Mouse (Mus musculus) neural tube, embryonic 12.5 days (tissue): ENCODE measurements at regions not wholly inside any gene's neighbourhood (a gene's known extent, or its start where the extent isn't known, plus 50 kb on each side); places are given as distances from the start of the nearest gene placed in this dataset.
A peak's percentile ranks its signal among the peaks of the same experiment; 100 is the strongest.

ENCODE experiments used
- ATAC-seq: fragments of 200-750 bp; cut with Nextera tagmentation; 2 replicates; pipeline ENCODE4 v1.8.0; 2017; ENCODE audit warnings: low read depth, mild to moderate bottlenecking, moderate TSS enrichment, moderate library complexity; ENCODE audit not compliant: low FRiP score
- H3K27ac ChIP-seq: fragments of 300-500 bp; sonication (generic); 2 replicates; pipeline ENCODE4 v1.5.1; 2016
- H3K27me3 ChIP-seq: fragments of 300-500 bp; sonication (generic); replicated peaks from 2 replicates; pipeline ENCODE4 v1.6.1; 2016; ENCODE audit warnings: mild to moderate bottlenecking
- H3K36me3 ChIP-seq: fragments of 300-500 bp; sonication (generic); 2 replicates; pipeline ENCODE4 v1.6.1; 2016; ENCODE audit warnings: mild to moderate bottlenecking
- H3K4me1 ChIP-seq: fragments of 300-500 bp; sonication (generic); 2 replicates; pipeline ENCODE4 v1.6.1; 2016
- H3K4me2 ChIP-seq: fragments of 300-500 bp; sonication (generic); replicated peaks from 2 replicates; pipeline ENCODE4 v1.6.1; 2016; ENCODE audit warnings: mild to moderate bottlenecking
- H3K4me3 ChIP-seq: fragments of 300-500 bp; sonication (generic); 2 replicates; pipeline ENCODE4 v1.5.1; 2016
- H3K9ac ChIP-seq: fragments of 300-500 bp; sonication (generic); 2 replicates; pipeline ENCODE4 v1.6.1; 2016; ENCODE audit warnings: mild to moderate bottlenecking
- H3K9me3 ChIP-seq: fragments of 300-500 bp; sonication (generic); 2 replicates; pipeline ENCODE4 v1.6.1; 2016; ENCODE audit warnings: mild to moderate bottlenecking
- WGBS: fragments of 180-500 bp; shearing (Covaris S2); methylation state at CpG from one replicate; pipeline ENCODE4 v1.1.7; 2016; 5-methylcytosine and 5-hydroxymethylcytosine counted together

- no peaks in the 10 kb centered on the region for H3K36me3 ChIP-seq
- no peaks in the 10 kb centered on the region for H3K4me1 ChIP-seq
- H3K4me3 ChIP-seq: no peak overlapping the region
- H3K9me3 ChIP-seq: no peaks in the 10 kb centered on the region
- no peak overlapping the region for H3K27ac ChIP-seq
- 86% methylated on average over 7 of the region's 7 CpGs for WGBS
- no peaks in the 10 kb centered on the region for H3K27me3 ChIP-seq
- H3K9ac ChIP-seq: no peak overlapping the region
- no peak for ATAC-seq
- H3K4me2 ChIP-seq: no peak overlapping the region
Measured at GRCm38 (mm10) chrX:167111059-167111871, 97.8 kb downstream of the Tmsb4x start.

- H3K4me3 ChIP-seq: no peak overlapping the region
- 85% methylated on average over 6 of the region's 6 CpGs for WGBS
- no peak overlapping the region for H3K4me2 ChIP-seq
- H3K4me1 ChIP-seq: peaks cover 2% of the 10 kb centered on the region; the same call in 1 of the 2 replicates
- no peak overlapping the region for H3K9ac ChIP-seq
- H3K36me3 ChIP-seq: no peaks in the 10 kb centered on the region
- ATAC-seq: no peak
- H3K27me3 ChIP-seq: no peaks in the 10 kb centered on the region
- H3K9me3 ChIP-seq: no peaks in the 10 kb centered on the region
- no peak overlapping the region for H3K27ac ChIP-seq
Measured at GRCm38 (mm10) chrX:167108356-167108755, 100.8 kb downstream of the Tmsb4x start.

- 79% methylated on average over 4 of the region's 4 CpGs for WGBS
- no peaks in the 10 kb centered on the region for H3K9me3 ChIP-seq
- H3K4me2 ChIP-seq: no peak overlapping the region
- H3K27ac ChIP-seq: no peak overlapping the region
- no peaks in the 10 kb centered on the region for H3K36me3 ChIP-seq
- no peak overlapping the region for H3K4me3 ChIP-seq
- peaks cover 2% of the 10 kb centered on the region; the same call in 1 of the 2 replicates for H3K4me1 ChIP-seq
- no peak overlapping the region for H3K9ac ChIP-seq
- H3K27me3 ChIP-seq: no peaks in the 10 kb centered on the region
- ATAC-seq: no peak
Measured at GRCm38 (mm10) chrX:167107469-167107868, 101.6 kb downstream of the Tmsb4x start.

- no peaks in the 10 kb centered on the region for H3K36me3 ChIP-seq
- H3K4me2 ChIP-seq: no peak overlapping the region
- H3K9ac ChIP-seq: no peak overlapping the region
- 61% methylated on average over 11 of the region's 11 CpGs for WGBS
- H3K4me3 ChIP-seq: no peak overlapping the region
- H3K9me3 ChIP-seq: no peaks in the 10 kb centered on the region
- peak; percentile 41; the same call in 1 of the 2 replicates for ATAC-seq
- H3K27me3 ChIP-seq: no peaks in the 10 kb centered on the region
- no peak overlapping the region for H3K27ac ChIP-seq
- peaks cover 2% of the 10 kb centered on the region; the same call in 1 of the 2 replicates for H3K4me1 ChIP-seq
Measured at GRCm38 (mm10) chrX:167105931-167106417, 103.1 kb downstream of the Tmsb4x start.

- H3K9ac ChIP-seq: no peak overlapping the region
- ATAC-seq: no peak
- H3K36me3 ChIP-seq: no peaks in the 10 kb centered on the region
- no peak overlapping the region for H3K27ac ChIP-seq
- 71% methylated on average over 4 of the region's 4 CpGs for WGBS
- H3K9me3 ChIP-seq: no peaks in the 10 kb centered on the region
- no peaks in the 10 kb centered on the region for H3K27me3 ChIP-seq
- H3K4me2 ChIP-seq: no peak overlapping the region
- H3K4me3 ChIP-seq: no peak overlapping the region
- peaks cover 2% of the 10 kb centered on the region; the same call in 1 of the 2 replicates for H3K4me1 ChIP-seq
Measured at GRCm38 (mm10) chrX:167105354-167105753, 103.8 kb downstream of the Tmsb4x start.

GRCm38 (mm10) chrX:167104247-167104621, 104.9 kb downstream of the Tmsb4x start:
- WGBS: 48% methylated on average over 4 of the region's 4 CpGs
- Histone ChIP-seq H3K27me3 (peaks cover 5% of the 10 kb centered on the region; the same call in 1 of the 2 replicates), H3K36me3 (no peaks in the 10 kb centered on the region), H3K9ac (no peak overlapping the region), H3K4me2 (no peak overlapping the region), H3K4me1 (peaks cover 2% of the 10 kb centered on the region; the same call in 1 of the 2 replicates), H3K27ac (no peak overlapping the region), H3K9me3 (no peaks in the 10 kb centered on the region), H3K4me3 (no peak overlapping the region)
- no peak for ATAC-seq

DNA sequence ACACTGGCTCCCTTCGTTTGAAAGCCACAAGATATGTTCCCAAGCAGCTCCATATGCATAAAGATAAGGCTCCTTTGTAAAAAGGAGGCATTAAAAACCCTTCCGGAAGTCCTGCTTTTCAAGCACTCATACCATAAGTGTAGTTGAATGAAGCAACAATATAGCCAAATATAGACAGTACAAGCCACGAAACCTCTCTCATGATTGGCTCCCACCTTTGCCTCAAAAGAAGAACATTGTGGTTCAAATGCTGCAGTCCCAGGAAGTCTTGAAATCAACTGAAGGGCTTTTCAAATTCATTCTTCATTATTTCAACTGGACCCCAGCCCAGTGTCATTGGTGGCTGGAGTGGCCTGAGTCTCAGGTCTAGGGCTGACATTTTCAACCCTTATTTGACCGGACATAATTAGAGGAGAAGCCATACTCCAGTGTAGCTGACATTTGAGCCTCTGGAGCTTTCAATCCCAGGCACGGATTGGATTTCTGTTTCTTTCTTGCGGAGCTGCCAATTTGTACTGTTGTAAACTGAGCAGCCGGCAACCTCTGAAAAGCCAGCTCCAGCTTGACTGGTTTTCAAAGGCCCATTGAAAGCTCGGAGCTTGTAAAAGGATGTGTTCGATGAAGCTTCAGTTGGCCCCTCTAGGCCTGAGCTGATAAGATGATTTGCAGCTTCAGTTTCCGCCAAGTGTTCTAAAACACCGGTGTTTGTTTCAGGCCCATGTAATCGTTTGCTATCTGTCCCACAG, 105.4 kb downstream of the Tmsb4x start:
- Histone ChIP-seq H3K27me3 (peaks cover 5% of the 10 kb centered on the region; the same call in 1 of the 2 replicates), H3K4me2 (no peak overlapping the region), H3K9me3 (no peaks in the 10 kb centered on the region), H3K4me1 (peaks cover 2% of the 10 kb centered on the region; the same call in 1 of the 2 replicates), H3K9ac (no peak overlapping the region), H3K27ac (no peak overlapping the region), H3K36me3 (no peaks in the 10 kb centered on the region), H3K4me3 (no peak overlapping the region)
- 47% methylated on average over 12 of the region's 12 CpGs for WGBS
- no peak for ATAC-seq

- no peaks in the 10 kb centered on the region for H3K36me3 ChIP-seq
- H3K4me1 ChIP-seq: peaks cover 2% of the 10 kb centered on the region; the same call in 1 of the 2 replicates
- H3K9ac ChIP-seq: no peak overlapping the region
- 57% methylated on average over 2 of the region's 2 CpGs for WGBS
- no peak for ATAC-seq
- H3K27me3 ChIP-seq: peaks cover 5% of the 10 kb centered on the region; the same call in 1 of the 2 replicates
- no peak overlapping the region for H3K4me3 ChIP-seq
- no peak overlapping the region for H3K4me2 ChIP-seq
- no peak overlapping the region for H3K27ac ChIP-seq
- H3K9me3 ChIP-seq: no peaks in the 10 kb centered on the region
Measured at GRCm38 (mm10) chrX:167101929-167102328, 107.2 kb downstream of the Tmsb4x start.

DNA sequence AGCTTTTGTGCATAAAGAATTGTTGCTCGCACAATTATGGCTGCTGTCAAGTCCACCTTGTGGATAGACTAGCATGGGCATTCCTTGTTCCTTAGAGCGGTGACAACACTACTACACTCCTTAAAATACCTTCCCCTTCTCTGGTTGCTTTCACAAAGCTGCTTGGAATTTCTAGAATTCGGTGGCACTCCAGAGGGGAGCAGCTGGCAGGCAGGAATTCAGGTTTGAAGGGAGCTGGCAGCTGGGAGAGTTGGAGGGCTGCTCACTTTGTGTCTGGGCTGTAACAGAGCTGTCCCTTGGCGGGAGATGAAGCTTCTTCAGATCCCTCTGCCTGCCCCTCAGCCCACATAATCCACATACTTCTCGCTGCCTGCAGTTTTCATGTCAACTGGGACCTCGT, 109.7 kb downstream of the Tmsb4x start:
- no peak for ATAC-seq
- no peak overlapping the region for H3K27ac ChIP-seq
- H3K4me3 ChIP-seq: no peak overlapping the region
- no peak overlapping the region for H3K9ac ChIP-seq
- H3K9me3 ChIP-seq: no peaks in the 10 kb centered on the region
- no peaks in the 10 kb centered on the region for H3K36me3 ChIP-seq
- H3K4me1 ChIP-seq: peaks cover 2% of the 10 kb centered on the region; the same call in 1 of the 2 replicates
- H3K4me2 ChIP-seq: no peak overlapping the region
- WGBS: 68% methylated on average over 6 of the region's 6 CpGs
- peaks cover 5% of the 10 kb centered on the region; the same call in 1 of the 2 replicates for H3K27me3 ChIP-seq

DNA sequence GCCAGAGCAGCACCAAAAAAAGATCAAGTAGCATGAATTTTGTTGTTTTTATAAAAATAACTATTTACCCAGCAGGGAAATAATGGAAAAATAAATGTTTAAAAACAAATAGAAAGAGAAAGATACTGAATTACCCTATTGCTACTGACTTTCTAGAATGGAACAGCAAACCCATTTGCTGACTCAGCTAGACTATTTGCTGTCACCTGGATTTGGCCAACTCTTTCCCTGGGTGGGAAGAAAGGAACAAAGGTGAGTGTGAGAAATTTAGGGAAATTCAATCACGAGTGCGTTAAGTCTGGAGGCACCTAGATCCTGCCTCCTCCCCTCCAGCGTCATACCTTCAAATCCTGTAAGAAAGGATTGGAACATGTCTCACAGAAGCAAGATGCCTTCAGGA, 110.2 kb downstream of the Tmsb4x start:
- H3K4me3 ChIP-seq: no peak overlapping the region
- peaks cover 2% of the 10 kb centered on the region; the same call in 1 of the 2 replicates for H3K4me1 ChIP-seq
- peaks cover 5% of the 10 kb centered on the region; the same call in 1 of the 2 replicates for H3K27me3 ChIP-seq
- WGBS: 77% methylated on average over 3 of the region's 3 CpGs
- ATAC-seq: no peak
- no peaks in the 10 kb centered on the region for H3K9me3 ChIP-seq
- H3K4me2 ChIP-seq: no peak overlapping the region
- no peak overlapping the region for H3K27ac ChIP-seq
- H3K9ac ChIP-seq: no peak overlapping the region
- H3K36me3 ChIP-seq: no peaks in the 10 kb centered on the region

DNA sequence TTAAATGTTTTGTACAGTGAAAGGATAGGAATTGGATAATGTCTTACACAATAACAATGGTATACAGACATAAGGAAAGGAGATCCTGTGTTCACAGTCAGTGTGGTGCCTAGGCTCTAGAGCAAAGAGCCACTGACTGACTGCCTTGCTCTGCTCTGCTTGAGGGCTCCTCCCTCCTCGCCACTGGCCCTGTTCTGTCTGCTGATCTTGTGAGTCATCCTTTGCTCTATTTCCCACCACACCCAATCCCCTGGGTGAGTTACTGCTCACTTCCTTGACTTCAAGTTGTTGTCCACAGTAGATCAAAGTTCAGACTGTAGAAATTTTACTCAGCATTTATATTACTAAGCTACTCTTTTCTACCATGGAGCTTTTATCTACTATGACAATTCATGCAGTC, 117.3 kb downstream of the Tmsb4x start:
- WGBS: 67% methylated on average over 1 of the region's 1 CpGs
- Histone ChIP-seq H3K4me3 (no peak overlapping the region), H3K4me1 (no peaks in the 10 kb centered on the region), H3K36me3 (no peaks in the 10 kb centered on the region), H3K9me3 (no peaks in the 10 kb centered on the region), H3K4me2 (no peak overlapping the region), H3K27ac (no peak overlapping the region), H3K9ac (no peak overlapping the region), H3K27me3 (no peaks in the 10 kb centered on the region)
- no peak for ATAC-seq

DNA sequence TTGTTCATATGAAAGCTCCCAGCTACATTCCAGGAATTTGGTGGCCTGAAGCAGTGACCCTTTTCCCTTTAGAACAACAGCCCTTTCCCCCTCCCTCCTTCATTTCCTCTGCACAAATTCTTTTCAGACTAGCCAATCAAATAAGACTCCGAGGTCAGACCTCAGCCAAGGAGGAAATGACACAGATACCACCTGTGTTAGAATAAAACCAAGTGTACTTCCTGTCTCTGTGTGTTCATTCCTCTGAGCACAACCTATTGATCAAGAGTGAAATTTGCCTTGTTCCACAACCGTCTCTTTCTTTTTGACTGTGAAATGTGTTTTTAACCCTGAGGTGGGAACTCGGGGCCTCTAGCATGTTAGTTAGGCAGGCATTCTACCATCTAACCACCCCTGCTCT, 120.2 kb downstream of the Tmsb4x start:
- H3K27ac ChIP-seq: no peak overlapping the region
- WGBS: 59% methylated on average over 3 of the region's 3 CpGs

More for the DNA sequence above, 120.2 kb downstream of the Tmsb4x start:
- Histone ChIP-seq H3K4me3 (no peak overlapping the region), H3K36me3 (no peaks in the 10 kb centered on the region), H3K4me2 (no peak overlapping the region), H3K9me3 (no peaks in the 10 kb centered on the region), H3K9ac (no peak overlapping the region), H3K4me1 (no peaks in the 10 kb centered on the region), H3K27me3 (no peaks in the 10 kb centered on the region)
- ATAC-seq: no peak
